Mouse (Mus musculus) neural tube, embryonic 14.5 days (tissue): ENCODE measurements around the gene Pparg. TPM values are rescaled to one million over a fixed set of nuclear protein-coding genes. Genes with fewer than 3 reads are reported as not detected.

Experiments
- ATAC-seq: fragments of 200-750 bp; cut with Nextera tagmentation; 2 replicates; pipeline ENCODE4 v1.8.0; 2017; ENCODE audit warnings: low read depth, mild to moderate bottlenecking, moderate TSS enrichment, moderate library complexity
- H3K27ac ChIP-seq: fragments of 300-500 bp; sonication (generic); 2 replicates; pipeline ENCODE4 v1.5.1; 2014; ENCODE audit warnings: low read depth, mild to moderate bottlenecking, control low read depth, low read length, moderate library complexity, mixed read lengths
- H3K27me3 ChIP-seq: fragments of 300-500 bp; sonication (generic); 2 replicates; pipeline ENCODE4 v1.6.1; 2014; ENCODE audit warnings: low read length; ENCODE audit not compliant: control insufficient read depth, insufficient read depth
- H3K36me3 ChIP-seq: fragments of 300-500 bp; sonication (generic); 2 replicates; pipeline ENCODE4 v1.6.1; 2014; ENCODE audit warnings: low read length, mixed read lengths; ENCODE audit not compliant: control insufficient read depth, insufficient read depth
- H3K4me1 ChIP-seq: fragments of 300-500 bp; sonication (generic); 2 replicates; pipeline ENCODE4 v1.6.1; 2014; ENCODE audit warnings: low read length; ENCODE audit not compliant: control insufficient read depth, insufficient read depth
- H3K4me2 ChIP-seq: fragments of 300-500 bp; sonication (generic); 2 replicates; pipeline ENCODE4 v1.6.1; 2014; ENCODE audit warnings: mild to moderate bottlenecking, low read depth, low read length, control low read depth
- H3K4me3 ChIP-seq: fragments of 300-500 bp; sonication (generic); 2 replicates; pipeline ENCODE4 v1.5.1; 2014; ENCODE audit warnings: low read depth, low read length, control low read depth, mixed read lengths
- H3K9ac ChIP-seq: fragments of 300-500 bp; sonication (generic); replicated peaks from 2 replicates; pipeline ENCODE4 v1.6.1; 2014; ENCODE audit warnings: low read depth, mild to moderate bottlenecking, control low read depth, low read length, mixed read lengths
- H3K9me3 ChIP-seq: fragments of 300-500 bp; sonication (generic); 2 replicates; pipeline ENCODE4 v1.6.1; 2016; ENCODE audit warnings: low read length; ENCODE audit not compliant: control insufficient read depth
- whole genome bisulfite sequencing: fragments of 180-500 bp; shearing (Covaris S2); extraction: QIAGEN DNeasy Blood & Tissue Kit; methylation state at CpG from one replicate; pipeline ENCODE4 v1.1.7; 2014; 5-methylcytosine and 5-hydroxymethylcytosine counted together
- polyA plus RNA-seq: library from polyadenylated mRNA; unstranded; fragments of >200 nt; fragmentation: Nextera tagmentation; extraction: Ambion mirVana; gene quantifications from 2 replicates; pipeline ENCODE4 v1.2.1, GENCODE M21; 2014

Gene Pparg
- polyA plus RNA-seq, 1 experiment from 2014 or later: 0.90 TPM

DNA sequence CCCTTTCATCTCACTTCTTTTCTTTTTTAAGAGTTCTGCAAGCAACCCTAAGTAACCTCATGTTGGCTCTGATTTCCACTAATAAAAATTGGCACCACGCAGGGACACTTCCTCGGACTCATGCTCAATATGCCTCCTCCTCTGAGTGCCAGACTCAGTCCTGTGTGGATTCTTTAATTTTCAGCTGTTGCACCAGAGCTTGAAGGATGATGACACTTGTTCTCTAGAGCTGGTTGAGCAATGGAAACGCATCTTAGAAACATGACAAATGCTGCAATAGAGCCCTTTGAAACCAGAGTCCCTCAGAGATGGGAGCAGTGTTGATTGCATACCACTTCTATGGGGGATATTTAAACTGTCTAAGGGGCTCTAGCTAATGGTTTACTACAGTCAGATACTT is 63.7 kb downstream of the Pparg start:
- no peak for ATAC-seq
- Histone ChIP-seq H3K4me3 (no peak overlapping the region), H3K27me3 (no peaks in the 10 kb centered on the region), H3K36me3 (no peaks in the 10 kb centered on the region), H3K27ac (no peak overlapping the region), H3K9me3 (no peaks in the 10 kb centered on the region), H3K4me1 (no peaks in the 10 kb centered on the region), H3K4me2 (no peak overlapping the region), H3K9ac (no peak overlapping the region)
- WGBS: 90% methylated on average over 3 of the region's 3 CpGs

GRCm38 (mm10) chr6:115432726-115433125 is 72.0 kb downstream of the Pparg start:
- Histone ChIP-seq H3K27ac (no peak overlapping the region), H3K4me2 (no peak overlapping the region), H3K9me3 (no peaks in the 10 kb centered on the region), H3K27me3 (no peaks in the 10 kb centered on the region), H3K36me3 (no peaks in the 10 kb centered on the region), H3K4me1 (no peaks in the 10 kb centered on the region), H3K9ac (no peak overlapping the region), H3K4me3 (no peak overlapping the region)
- no peak for ATAC-seq
- 69% methylated on average over 2 of the region's 2 CpGs for WGBS

DNA sequence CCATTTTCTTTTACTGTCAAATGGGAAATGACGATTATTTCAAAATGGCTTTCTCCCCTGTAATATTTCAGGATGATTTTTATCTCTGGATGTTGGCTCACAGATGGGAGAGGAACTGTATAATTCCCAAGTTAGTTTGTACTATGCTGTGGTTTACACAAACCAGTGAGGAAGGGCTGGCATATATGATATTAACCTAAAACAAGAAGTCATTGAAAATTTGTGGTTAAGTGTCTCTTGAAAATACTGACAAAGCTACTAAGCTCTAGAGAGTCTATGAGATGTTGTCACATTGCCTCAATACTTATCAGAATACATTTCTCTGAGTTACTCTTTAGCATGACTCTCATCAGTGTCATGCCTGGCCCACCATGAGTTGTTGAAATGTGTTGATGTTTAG is 73.3 kb downstream of the Pparg start:
- Histone ChIP-seq H3K4me3 (no peak overlapping the region), H3K9me3 (no peaks in the 10 kb centered on the region)
- no peak for ATAC-seq

GRCm38 (mm10) chr6:115434816-115435215 is 74.1 kb downstream of the Pparg start:
- no peak overlapping the region for H3K27ac ChIP-seq
- no peaks in the 10 kb centered on the region for H3K4me1 ChIP-seq
- ATAC-seq: no peak
- no peaks in the 10 kb centered on the region for H3K9me3 ChIP-seq
- no peak overlapping the region for H3K4me2 ChIP-seq
- 80% methylated on average over 2 of the region's 2 CpGs for WGBS
- no peak overlapping the region for H3K4me3 ChIP-seq
- no peaks in the 10 kb centered on the region for H3K36me3 ChIP-seq
- H3K9ac ChIP-seq: no peak overlapping the region
- no peaks in the 10 kb centered on the region for H3K27me3 ChIP-seq

More for the DNA sequence above, 73.3 kb downstream of the Pparg start:
- no peaks in the 10 kb centered on the region for H3K27me3 ChIP-seq
- H3K36me3 ChIP-seq: no peaks in the 10 kb centered on the region
- no peak overlapping the region for H3K4me2 ChIP-seq
- no peaks in the 10 kb centered on the region for H3K4me1 ChIP-seq
- no peak overlapping the region for H3K9ac ChIP-seq
- H3K27ac ChIP-seq: no peak overlapping the region
- WGBS: 91% methylated on average over 1 of the region's 1 CpGs

DNA sequence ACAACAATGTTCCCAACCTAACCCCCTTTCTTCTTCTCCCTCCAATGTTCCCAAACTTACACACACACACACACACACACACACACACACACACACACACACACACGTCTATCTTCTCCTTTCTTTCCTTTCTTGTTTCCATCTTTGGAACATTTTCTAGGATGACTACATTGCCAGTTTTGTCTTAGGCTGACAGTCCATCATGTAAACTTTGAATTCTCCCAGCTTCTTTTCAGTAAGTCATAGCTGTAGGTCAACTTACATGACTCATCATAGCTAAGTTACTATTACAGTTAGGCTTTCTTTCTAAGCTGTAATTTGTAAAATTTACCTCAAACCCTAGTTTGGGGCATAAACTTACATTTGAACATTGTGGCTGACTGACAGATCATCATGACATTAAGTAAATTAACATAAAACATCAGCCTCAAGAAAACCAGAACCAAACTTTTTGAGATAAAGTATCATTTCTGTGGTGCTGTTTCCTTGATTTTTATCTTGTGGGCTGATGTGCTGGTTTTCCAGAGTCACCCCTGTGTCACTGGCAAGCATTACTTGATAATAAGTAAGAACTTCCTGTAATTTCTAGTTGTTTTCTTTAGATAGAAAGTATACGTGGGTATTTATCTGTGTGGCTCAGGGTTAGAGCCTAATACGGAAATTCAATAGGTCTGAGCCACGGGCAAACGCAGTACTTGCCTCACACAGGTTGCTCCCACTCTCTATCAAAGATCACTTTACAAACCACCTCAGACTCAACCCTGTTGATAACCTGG is 79.7 kb downstream of the Pparg start:
- H3K27me3 ChIP-seq: no peaks in the 10 kb centered on the region
- no peak overlapping the region for H3K4me2 ChIP-seq
- no peaks in the 10 kb centered on the region for H3K4me1 ChIP-seq
- no peaks in the 10 kb centered on the region for H3K9me3 ChIP-seq
- H3K36me3 ChIP-seq: no peaks in the 10 kb centered on the region
- no peak overlapping the region for H3K4me3 ChIP-seq
- no peak overlapping the region for H3K27ac ChIP-seq
- no peak for ATAC-seq
- H3K9ac ChIP-seq: no peak overlapping the region
- WGBS: 84% methylated on average over 5 of the region's 5 CpGs

DNA sequence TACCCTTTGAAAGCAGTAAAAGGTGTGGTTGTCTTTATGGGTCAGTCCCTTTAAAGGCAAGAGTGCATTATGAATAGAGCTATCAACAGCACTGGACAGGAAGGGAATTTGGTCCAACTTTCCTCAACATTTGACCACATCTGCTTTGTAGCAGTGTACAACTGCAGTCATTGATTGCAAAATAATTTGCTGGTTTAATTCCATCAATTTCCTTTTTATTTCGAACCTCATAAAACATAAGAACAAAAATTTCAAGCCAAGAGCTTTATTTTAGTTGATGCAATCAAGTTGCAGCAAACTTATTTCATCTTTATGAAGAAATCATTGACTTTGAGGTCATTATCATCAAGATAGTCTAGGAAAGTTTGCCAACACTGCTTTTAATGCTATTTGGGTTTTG is 91.8 kb downstream of the Pparg start:
- 76% methylated on average over 1 of the region's 1 CpGs for WGBS
- no peak for ATAC-seq
- Histone ChIP-seq H3K27ac (no peak overlapping the region), H3K4me2 (no peak overlapping the region), H3K9me3 (no peaks in the 10 kb centered on the region), H3K36me3 (no peaks in the 10 kb centered on the region), H3K9ac (no peak overlapping the region), H3K27me3 (no peaks in the 10 kb centered on the region), H3K4me3 (no peak overlapping the region), H3K4me1 (no peaks in the 10 kb centered on the region)

GRCm38 (mm10) chr6:115462743-115463337 is 102.1 kb downstream of the Pparg start:
- no peak for ATAC-seq
- Histone ChIP-seq H3K27me3 (no peaks in the 10 kb centered on the region), H3K4me3 (no peak overlapping the region), H3K4me2 (no peak overlapping the region), H3K9me3 (no peaks in the 10 kb centered on the region), H3K36me3 (no peaks in the 10 kb centered on the region), H3K27ac (no peak overlapping the region), H3K4me1 (no peaks in the 10 kb centered on the region), H3K9ac (no peak overlapping the region)
- 90% methylated on average over 16 of the region's 16 CpGs for WGBS

- Histone ChIP-seq H3K36me3 (no peaks in the 10 kb centered on the region), H3K9ac (no peak overlapping the region), H3K4me3 (no peak overlapping the region), H3K27ac (no peak overlapping the region), H3K4me2 (no peak overlapping the region), H3K9me3 (no peaks in the 10 kb centered on the region), H3K27me3 (no peaks in the 10 kb centered on the region), H3K4me1 (no peaks in the 10 kb centered on the region)
- 82% methylated on average over 2 of the region's 2 CpGs for WGBS
- no peak for ATAC-seq
These were observed 102.6 kb downstream of the Pparg start for GRCm38 (mm10) chr6:115463338-115463737.

DNA sequence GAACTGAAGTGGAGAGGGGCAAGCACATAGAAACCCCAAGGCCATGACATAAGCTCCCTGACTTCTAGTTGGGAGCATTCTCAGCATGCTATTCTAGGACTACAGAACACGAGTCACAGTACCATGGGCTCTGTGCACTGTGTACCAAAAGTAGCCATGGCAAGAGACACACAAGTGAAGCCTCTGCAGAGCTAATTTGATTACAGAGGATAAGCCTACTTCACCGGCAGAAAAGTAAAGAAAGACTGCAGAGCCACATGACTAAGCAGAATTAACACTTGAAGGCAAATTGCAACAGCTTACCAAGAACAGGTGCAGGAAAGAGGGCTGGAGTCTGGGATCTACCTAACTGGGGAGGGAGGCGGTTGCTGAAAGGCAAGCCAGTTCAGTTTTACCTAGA is 103.9 kb downstream of the Pparg start:
- Histone ChIP-seq H3K9ac (no peak overlapping the region), H3K4me1 (no peaks in the 10 kb centered on the region), H3K36me3 (no peaks in the 10 kb centered on the region), H3K4me3 (no peak overlapping the region), H3K4me2 (no peak overlapping the region), H3K9me3 (no peaks in the 10 kb centered on the region), H3K27me3 (no peaks in the 10 kb centered on the region), H3K27ac (no peak overlapping the region)
- WGBS: 59% methylated on average over 3 of the region's 3 CpGs
- ATAC-seq: no peak
